Mouse (Mus musculus): ENCODE measurements at regions not wholly inside any gene's neighbourhood (a gene's known extent, or its start where the extent isn't known, plus 50 kb on each side); places are given as distances from the start of the nearest gene placed in this dataset.

DNA sequence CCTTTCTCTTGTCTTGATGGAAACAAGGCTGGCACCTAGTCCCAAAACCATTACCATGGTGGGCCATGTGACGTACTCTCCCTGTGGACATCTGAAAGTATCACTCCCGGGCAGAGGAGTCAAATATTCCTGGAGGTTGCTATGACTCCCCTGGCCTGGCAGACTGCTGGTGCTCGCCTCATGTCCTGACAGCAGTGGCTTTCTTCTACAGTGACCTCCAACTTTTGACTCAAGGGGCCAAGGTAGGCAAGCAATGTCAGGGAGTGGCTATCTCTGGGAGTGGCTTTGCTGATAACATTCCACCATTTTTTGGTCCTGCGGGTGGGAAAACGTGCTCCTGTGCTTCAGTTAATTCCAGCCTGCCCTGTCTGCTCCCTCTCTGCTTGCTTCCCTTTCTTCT lies 54.7 kb upstream of the Ptgfrn start:
- Histone ChIP-seq H3K4me1 (ENCODE audit: insufficient read depth, low read length) (0 out of 2 replicates have a peak, but pooled peaks cover 9% of the 10 kb centered on the region), H3K4me2 (ENCODE audit: low read depth, low read length, poor library complexity, severe bottlenecking) (no peak overlapping the region), H3K27me3 (ENCODE audit: insufficient read depth, low read length) (no peaks in the 10 kb centered on the region), H3K9ac (replicated peaks; ENCODE audit: low read length, poor library complexity, severe bottlenecking) (no peak overlapping the region), H3K27ac (ENCODE audit: low read depth, low read length) (no peak overlapping the region), H3K4me3 (ENCODE audit: low read depth, low read length) (no peak overlapping the region), H3K36me3 (ENCODE audit: insufficient read depth, low read length) (no peaks in the 10 kb centered on the region), H3K9me3 (ENCODE audit: low read length) (no peaks in the 10 kb centered on the region)
- 90% methylated on average over 5 of the region's 5 CpGs for whole genome bisulfite sequencing
- ATAC-seq (ENCODE audit: low FRiP score) (no peak), DNase-seq (ENCODE audit: low spot score) (no peak)
- TF ChIP-seq CTCF (IDR thresholded peaks at IDR 0.05), result no peak

GRCm38 (mm10) chr3:101163991-101164434 lies 53.9 kb upstream of the Ptgfrn start:
- H3K9me3 ChIP-seq (ENCODE audit: low read length), result no peaks in the 10 kb centered on the region
- WGBS, result 84% methylated on average over 4 of the region's 4 CpGs
- DNase-seq (ENCODE audit: low spot score), result no peak
- H3K9ac ChIP-seq (replicated peaks; ENCODE audit: low read length, poor library complexity, severe bottlenecking), result no peak overlapping the region
- H3K4me1 ChIP-seq (ENCODE audit: insufficient read depth, low read length), result 0 out of 2 replicates have a peak, but pooled peaks cover 9% of the 10 kb centered on the region
- H3K27ac ChIP-seq (ENCODE audit: low read depth, low read length), result no peak overlapping the region
- no peak overlapping the region for H3K4me2 ChIP-seq (ENCODE audit: low read depth, low read length, poor library complexity, severe bottlenecking)
- H3K36me3 ChIP-seq (ENCODE audit: insufficient read depth, low read length), result no peaks in the 10 kb centered on the region
- no peak for TF ChIP-seq CTCF (IDR thresholded peaks at IDR 0.05)
- H3K4me3 ChIP-seq (ENCODE audit: low read depth, low read length), result no peak overlapping the region
- ATAC-seq (ENCODE audit: low FRiP score), result no peak
- H3K27me3 ChIP-seq (ENCODE audit: insufficient read depth, low read length), result no peaks in the 10 kb centered on the region

DNA sequence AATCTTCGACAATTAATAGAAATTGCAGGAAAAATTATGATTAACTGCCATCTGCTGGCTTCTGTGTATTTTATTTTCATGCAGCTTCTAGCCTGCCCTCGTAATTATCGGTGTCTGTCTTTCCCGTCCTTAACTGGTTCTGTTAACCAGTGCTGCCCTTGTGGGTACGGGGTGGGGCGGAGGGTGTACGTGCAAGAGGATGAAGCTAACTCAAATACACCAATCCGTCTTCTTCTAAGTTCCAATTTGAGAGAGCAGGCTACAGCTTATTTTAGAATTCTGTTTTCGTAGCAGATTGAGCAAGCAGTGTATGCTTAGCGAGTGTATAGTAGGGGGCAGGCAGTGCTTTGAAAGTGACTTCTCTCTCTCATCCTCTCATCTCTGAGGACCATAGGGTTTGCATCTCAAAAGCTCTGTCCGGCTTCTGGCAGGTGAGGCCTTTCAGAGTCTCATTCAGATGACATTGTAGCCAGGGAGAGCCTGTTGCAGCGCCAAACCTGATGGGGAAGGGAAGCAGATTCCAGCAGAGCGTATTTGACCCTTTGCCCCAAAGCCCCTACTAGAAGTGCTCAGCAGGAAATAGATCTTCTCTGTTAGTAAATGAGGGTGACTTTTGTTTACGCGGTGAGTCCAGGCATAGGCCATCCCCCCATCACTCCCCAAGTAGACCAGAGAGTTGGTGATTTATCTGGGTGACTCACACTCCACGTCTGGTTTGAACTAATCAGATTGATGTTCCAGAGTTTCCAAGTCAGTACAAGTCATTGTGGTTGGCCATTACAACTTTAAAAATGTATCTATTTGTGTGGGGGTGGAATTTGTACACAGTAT lies 53.3 kb upstream of the Ptgfrn start:
- H3K4me3 ChIP-seq (ENCODE audit: low read depth, low read length), result no peak overlapping the region
- no peak overlapping the region for H3K9ac ChIP-seq (replicated peaks; ENCODE audit: low read length, poor library complexity, severe bottlenecking)
- H3K36me3 ChIP-seq (ENCODE audit: insufficient read depth, low read length), result no peaks in the 10 kb centered on the region
- WGBS, result 40% methylated on average over 16 of the region's 16 CpGs
- H3K9me3 ChIP-seq (ENCODE audit: low read length), result no peaks in the 10 kb centered on the region
- H3K27me3 ChIP-seq (ENCODE audit: insufficient read depth, low read length), result no peaks in the 10 kb centered on the region
- H3K27ac ChIP-seq (ENCODE audit: low read depth, low read length), result peak overlapping the region; percentile 7; the same call in 1 of the 2 replicates
- no peak; the same call in 1 of the 2 replicates for ATAC-seq (ENCODE audit: low FRiP score)
- H3K4me2 ChIP-seq (ENCODE audit: low read depth, low read length, poor library complexity, severe bottlenecking), result no peak overlapping the region
- H3K4me1 ChIP-seq (ENCODE audit: insufficient read depth, low read length), result 0 out of 2 replicates have a peak, but pooled peaks cover 9% of the 10 kb centered on the region
- TF ChIP-seq CTCF (IDR thresholded peaks at IDR 0.05), result peak; percentile 62
- peak; percentile 54 for DNase-seq (ENCODE audit: low spot score)

- 32% methylated on average over 14 of the region's 14 CpGs for WGBS
- Histone ChIP-seq H3K4me3 (ENCODE audit: low read depth, low read length) (no peak overlapping the region), H3K4me1 (ENCODE audit: insufficient read depth, low read length) (0 out of 2 replicates have a peak, but pooled peaks cover 9% of the 10 kb centered on the region), H3K4me2 (ENCODE audit: low read depth, low read length, poor library complexity, severe bottlenecking) (no peak overlapping the region), H3K9ac (replicated peaks; ENCODE audit: low read length, poor library complexity, severe bottlenecking) (0 out of 2 replicates have a peak overlapping the region, but pooled peaks have one; percentile 24), H3K36me3 (ENCODE audit: insufficient read depth, low read length) (no peaks in the 10 kb centered on the region), H3K27ac (ENCODE audit: low read depth, low read length) (no peak overlapping the region), H3K9me3 (ENCODE audit: low read length) (no peaks in the 10 kb centered on the region), H3K27me3 (ENCODE audit: insufficient read depth, low read length) (no peaks in the 10 kb centered on the region)
- DNase-seq (ENCODE audit: low spot score) (peak; percentile 36), ATAC-seq (ENCODE audit: low FRiP score) (no peak)
- no peak for TF ChIP-seq CTCF (IDR thresholded peaks at IDR 0.05)
Observed at GRCm38 (mm10) chr3:101162536-101163159, 52.6 kb upstream of the Ptgfrn start.

GRCm38 (mm10) chr3:101161941-101162531 lies 52.0 kb upstream of the Ptgfrn start:
- DNase-seq (ENCODE audit: low spot score) (peak; percentile 79), ATAC-seq (ENCODE audit: low FRiP score) (peak; percentile 55; the same call in 1 of the 2 replicates)
- Histone ChIP-seq H3K27me3 (ENCODE audit: insufficient read depth, low read length) (no peaks in the 10 kb centered on the region), H3K9ac (replicated peaks; ENCODE audit: low read length, poor library complexity, severe bottlenecking) (no peak overlapping the region), H3K9me3 (ENCODE audit: low read length) (no peaks in the 10 kb centered on the region), H3K4me1 (ENCODE audit: insufficient read depth, low read length) (0 out of 2 replicates have a peak, but pooled peaks cover 9% of the 10 kb centered on the region), H3K27ac (ENCODE audit: low read depth, low read length) (peak overlapping the region; percentile 39; the same call in 1 of the 2 replicates), H3K36me3 (ENCODE audit: insufficient read depth, low read length) (no peaks in the 10 kb centered on the region), H3K4me2 (ENCODE audit: low read depth, low read length, poor library complexity, severe bottlenecking) (peak overlapping the region; percentile 0; the same call in 1 of the 2 replicates), H3K4me3 (ENCODE audit: low read depth, low read length) (no peak overlapping the region)
- 44% methylated on average over 14 of the region's 14 CpGs for WGBS
- no peak for TF ChIP-seq CTCF (IDR thresholded peaks at IDR 0.05)
